Mouse (Mus musculus): Measurements from ENCODE around the gene Sun3.

- TF ChIP-seq CTCF (IDR thresholded peaks at IDR 0.05; ENCODE audit: low read depth) (no peak), EP300 (optimal IDR thresholded peaks at IDR 0.05) (no peak)
Measured at GRCm38 (mm10) chr11:9057711-9058110, 8.9 kb upstream of the Sun3 start.

Data from stomach, postnatal 0 days (tissue).